Mouse (Mus musculus): ENCODE data around the gene Jak1. TPM values are rescaled to one million over a fixed set of nuclear protein-coding genes. Genes with fewer than 3 reads are reported as not detected.

Gene Jak1
- polyA plus RNA-seq, 1 experiment from 2014 or later = 61.7 TPM

DNA sequence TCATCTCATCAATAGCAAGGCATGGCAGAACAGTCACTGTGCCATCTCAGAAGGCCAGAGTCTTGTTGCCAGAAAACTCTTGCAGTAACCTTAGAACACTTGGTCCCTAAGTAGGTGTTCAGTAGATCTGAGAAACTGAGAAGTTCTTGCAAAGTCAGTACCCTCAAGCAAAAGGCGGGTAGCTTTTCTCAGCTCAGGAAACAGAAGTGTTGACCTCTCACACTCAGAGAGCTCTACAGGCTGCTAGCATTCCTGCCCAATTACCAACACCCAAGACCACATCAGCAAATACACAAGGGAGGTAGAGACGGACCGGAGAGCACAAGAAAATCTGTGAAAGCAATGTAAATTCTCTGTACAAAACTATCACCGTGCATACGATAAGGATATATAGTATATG lies 39.1 kb downstream of the Jak1 start:
- Histone ChIP-seq H3K4me2 (replicated peaks) (no peak overlapping the region), H3K27ac (no peak overlapping the region)

DNA sequence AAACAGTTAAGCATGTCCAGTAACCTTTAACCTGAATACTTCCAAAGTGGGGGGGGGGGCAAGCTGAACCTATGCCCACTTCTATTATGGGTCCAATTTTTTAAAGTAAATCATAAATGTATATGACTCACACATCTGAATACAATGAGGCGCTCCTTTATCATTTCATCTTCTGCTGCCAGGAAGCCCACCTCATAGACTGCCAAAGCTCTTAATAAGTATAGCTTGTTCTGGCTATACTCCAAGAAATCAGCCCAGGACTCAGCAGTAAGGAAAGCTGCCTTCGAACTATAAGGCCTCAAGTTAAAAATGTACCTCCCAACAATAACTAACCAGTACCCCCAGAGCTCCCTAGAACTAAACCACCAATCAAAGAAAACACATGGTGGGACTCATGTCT lies 44.1 kb downstream of the Jak1 start:
- no peak overlapping the region for H3K27ac ChIP-seq
- no peak overlapping the region for H3K4me2 ChIP-seq (replicated peaks)
- H3K4me3 ChIP-seq = no peak overlapping the region
- no peaks in the 10 kb centered on the region for H3K4me1 ChIP-seq
- no peaks in the 10 kb centered on the region for H3K36me3 ChIP-seq
- H3K27me3 ChIP-seq = no peaks in the 10 kb centered on the region
- H3K9me3 ChIP-seq (replicated peaks) = no peaks in the 10 kb centered on the region
- no peak for ATAC-seq (ENCODE audit: low FRiP score)
- 75% methylated on average over 2 of the region's 2 CpGs for WGBS
- no peak overlapping the region for H3K9ac ChIP-seq

More for the DNA sequence above, 39.1 kb downstream of the Jak1 start:
- no peak overlapping the region for H3K9ac ChIP-seq
- no peaks in the 10 kb centered on the region for H3K4me1 ChIP-seq
- H3K27me3 ChIP-seq = no peaks in the 10 kb centered on the region
- 89% methylated on average over 5 of the region's 5 CpGs for WGBS
- ATAC-seq (ENCODE audit: low FRiP score) = no peak
- no peaks in the 10 kb centered on the region for H3K9me3 ChIP-seq (replicated peaks)
- H3K4me3 ChIP-seq = no peak overlapping the region
- no peaks in the 10 kb centered on the region for H3K36me3 ChIP-seq

DNA sequence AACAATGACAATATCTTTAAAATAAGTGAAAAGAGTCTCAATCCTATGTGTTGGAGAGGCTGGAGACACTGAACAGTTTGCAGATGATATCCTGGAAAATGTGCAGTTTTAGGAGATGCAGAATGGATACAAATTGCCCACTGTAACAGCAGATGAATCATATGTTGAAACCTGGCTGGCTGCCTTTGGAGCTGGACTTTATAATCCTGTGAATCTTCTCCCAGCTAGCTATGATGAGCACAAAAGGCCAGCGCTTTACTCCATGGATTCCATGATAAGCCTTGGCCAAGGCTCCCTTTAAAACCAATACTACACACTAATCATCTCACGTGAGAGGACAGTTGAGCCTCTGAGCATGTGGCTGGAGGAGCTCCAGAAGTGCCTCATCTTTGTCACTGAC lies 45.2 kb downstream of the Jak1 start:
- no peaks in the 10 kb centered on the region for H3K36me3 ChIP-seq
- no peak overlapping the region for H3K9ac ChIP-seq
- no peaks in the 10 kb centered on the region for H3K9me3 ChIP-seq (replicated peaks)
- WGBS = 94% methylated on average over 2 of the region's 2 CpGs
- no peak overlapping the region for H3K4me2 ChIP-seq (replicated peaks)
- H3K4me1 ChIP-seq = no peaks in the 10 kb centered on the region
- H3K27ac ChIP-seq = no peak overlapping the region
- H3K4me3 ChIP-seq = no peak overlapping the region
- H3K27me3 ChIP-seq = no peaks in the 10 kb centered on the region
- no peak for ATAC-seq (ENCODE audit: low FRiP score)

DNA sequence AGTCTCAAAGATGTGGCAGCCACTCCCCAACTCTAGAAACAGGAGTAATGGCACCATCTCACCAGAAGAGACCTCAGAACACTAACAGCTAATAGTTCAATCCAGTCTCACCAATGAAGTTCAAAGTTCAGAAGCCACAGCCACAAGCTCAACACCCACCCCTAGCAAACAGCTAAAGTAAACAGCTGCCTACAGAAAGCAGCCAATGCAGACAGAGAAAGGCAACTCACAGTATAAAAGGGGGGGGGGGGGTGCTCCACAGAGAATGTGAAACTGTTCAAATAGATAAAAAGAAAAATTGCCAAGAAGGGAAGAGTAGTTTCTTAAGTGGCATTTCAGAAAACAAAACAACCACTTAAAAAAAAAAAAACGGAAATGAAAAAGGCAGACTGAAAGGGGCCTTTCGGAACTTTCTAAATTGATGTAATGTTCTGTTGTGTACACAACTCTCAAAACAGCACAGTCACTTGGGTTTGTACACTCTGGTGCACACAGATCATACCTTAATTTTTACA lies 48.0 kb downstream of the Jak1 start:
- 83% methylated on average over 2 of the region's 2 CpGs for WGBS

DNA sequence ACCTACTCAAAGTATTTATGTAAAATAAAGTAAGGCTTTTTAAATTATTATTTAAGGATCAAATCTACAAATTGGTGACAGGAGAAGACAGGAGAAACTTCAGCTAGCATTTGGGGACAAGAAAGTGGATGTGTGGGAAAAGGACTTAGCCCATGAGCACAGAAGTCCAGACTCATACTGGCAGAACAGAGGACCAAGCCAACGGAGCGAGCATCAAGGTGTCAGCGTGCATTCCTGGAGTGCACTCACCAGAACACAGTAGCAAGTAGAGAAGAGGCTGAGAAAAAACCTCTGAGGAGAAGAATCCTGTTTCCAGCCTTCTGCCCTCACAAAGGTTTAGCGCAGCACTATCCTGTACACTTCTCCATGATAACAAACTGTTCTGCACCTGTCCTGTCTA lies 48.8 kb downstream of the Jak1 start:
- 83% methylated on average over 4 of the region's 4 CpGs for WGBS
- ATAC-seq (ENCODE audit: low FRiP score) = no peak
- Histone ChIP-seq H3K27me3 (no peaks in the 10 kb centered on the region), H3K4me2 (replicated peaks) (no peak overlapping the region), H3K27ac (no peak overlapping the region), H3K9ac (no peak overlapping the region), H3K36me3 (no peaks in the 10 kb centered on the region), H3K4me3 (no peak overlapping the region), H3K9me3 (replicated peaks) (no peaks in the 10 kb centered on the region), H3K4me1 (no peaks in the 10 kb centered on the region)

More for the DNA sequence above, 48.0 kb downstream of the Jak1 start:
- Histone ChIP-seq H3K27me3 (no peaks in the 10 kb centered on the region), H3K4me1 (no peaks in the 10 kb centered on the region), H3K4me2 (replicated peaks) (no peak overlapping the region), H3K36me3 (no peaks in the 10 kb centered on the region), H3K27ac (no peak overlapping the region), H3K9me3 (replicated peaks) (no peaks in the 10 kb centered on the region), H3K9ac (no peak overlapping the region), H3K4me3 (no peak overlapping the region)
- ATAC-seq (ENCODE audit: low FRiP score) = no peak

DNA sequence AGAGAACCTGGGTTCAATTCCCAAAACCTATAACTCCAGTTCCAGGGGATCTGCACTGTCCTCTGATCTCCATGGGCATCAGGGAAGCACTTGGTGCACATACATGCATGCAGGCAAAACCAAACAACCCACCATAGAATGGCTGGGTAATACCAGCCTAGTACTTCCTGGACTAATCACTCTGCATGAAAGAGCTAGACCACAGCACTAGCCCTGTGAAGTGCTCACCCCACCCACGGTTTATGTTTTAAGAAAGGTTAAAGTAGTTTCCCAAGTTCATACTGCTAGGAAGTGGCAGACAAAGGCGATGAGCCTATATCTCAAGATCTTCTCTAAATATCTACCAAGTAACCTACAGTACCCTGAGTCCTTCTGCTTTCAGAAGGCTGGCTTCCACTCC lies 51.6 kb downstream of the Jak1 start:
- Histone ChIP-seq H3K4me2 (replicated peaks) (no peak overlapping the region), H3K27ac (no peak overlapping the region), H3K36me3 (no peaks in the 10 kb centered on the region), H3K9ac (no peak overlapping the region), H3K27me3 (no peaks in the 10 kb centered on the region), H3K4me3 (no peak overlapping the region), H3K9me3 (replicated peaks) (no peaks in the 10 kb centered on the region), H3K4me1 (no peaks in the 10 kb centered on the region)
- WGBS = 96% methylated on average over 2 of the region's 2 CpGs
- no peak for ATAC-seq (ENCODE audit: low FRiP score)

DNA sequence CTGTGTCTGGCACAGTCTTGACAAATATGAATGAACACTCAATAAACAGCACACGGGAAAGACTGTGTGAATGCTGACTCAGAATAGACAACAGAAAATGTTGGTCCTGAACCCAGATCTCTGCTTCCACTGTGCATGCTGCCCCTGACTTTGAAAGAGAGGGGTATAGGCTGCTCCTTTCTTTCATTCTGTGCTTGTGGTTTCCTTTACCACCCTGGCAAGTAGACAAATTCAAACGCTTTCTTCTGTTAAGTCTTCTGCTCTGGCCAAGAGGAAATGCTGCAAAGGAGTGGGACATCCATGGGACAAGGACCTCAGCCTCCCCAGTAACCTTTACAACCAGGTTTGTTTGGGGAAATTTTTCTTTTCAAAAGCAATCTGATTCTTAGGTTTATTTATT lies 57.6 kb downstream of the Jak1 start:
- no peak for ATAC-seq (ENCODE audit: low FRiP score)
- H3K4me1 ChIP-seq = no peaks in the 10 kb centered on the region
- no peak overlapping the region for H3K4me3 ChIP-seq
- no peak overlapping the region for H3K4me2 ChIP-seq (replicated peaks)
- H3K9ac ChIP-seq = no peak overlapping the region
- WGBS = 80% methylated on average over 2 of the region's 2 CpGs
- no peaks in the 10 kb centered on the region for H3K27me3 ChIP-seq
- H3K36me3 ChIP-seq = no peaks in the 10 kb centered on the region
- H3K9me3 ChIP-seq (replicated peaks) = no peaks in the 10 kb centered on the region
- no peak overlapping the region for H3K27ac ChIP-seq

DNA sequence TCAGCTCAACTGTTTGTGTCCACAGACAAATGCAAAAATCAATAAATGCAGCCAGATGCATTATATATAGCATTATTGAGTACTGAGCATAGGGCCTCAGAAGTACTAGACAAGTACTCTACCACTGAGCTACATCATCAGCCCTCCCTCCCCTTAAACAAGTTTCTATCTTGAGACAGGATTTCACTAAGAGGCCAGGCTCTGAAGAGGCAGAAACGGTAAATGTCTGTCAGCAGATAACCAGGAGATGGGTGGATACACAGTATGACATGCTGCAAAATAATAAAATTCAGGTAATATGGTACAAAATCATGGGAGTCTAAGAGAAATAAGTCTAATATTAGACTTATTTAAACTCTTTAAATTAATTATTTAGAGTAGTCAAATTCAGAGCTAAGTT lies 61.6 kb downstream of the Jak1 start:
- ATAC-seq (ENCODE audit: low FRiP score) = no peak
- Histone ChIP-seq H3K4me2 (replicated peaks) (no peak overlapping the region), H3K27ac (no peak overlapping the region), H3K4me1 (no peaks in the 10 kb centered on the region), H3K4me3 (no peak overlapping the region), H3K27me3 (no peaks in the 10 kb centered on the region), H3K9ac (no peak overlapping the region), H3K9me3 (replicated peaks) (no peaks in the 10 kb centered on the region), H3K36me3 (no peaks in the 10 kb centered on the region)
- 87% methylated on average over 1 of the region's 1 CpGs for WGBS

DNA sequence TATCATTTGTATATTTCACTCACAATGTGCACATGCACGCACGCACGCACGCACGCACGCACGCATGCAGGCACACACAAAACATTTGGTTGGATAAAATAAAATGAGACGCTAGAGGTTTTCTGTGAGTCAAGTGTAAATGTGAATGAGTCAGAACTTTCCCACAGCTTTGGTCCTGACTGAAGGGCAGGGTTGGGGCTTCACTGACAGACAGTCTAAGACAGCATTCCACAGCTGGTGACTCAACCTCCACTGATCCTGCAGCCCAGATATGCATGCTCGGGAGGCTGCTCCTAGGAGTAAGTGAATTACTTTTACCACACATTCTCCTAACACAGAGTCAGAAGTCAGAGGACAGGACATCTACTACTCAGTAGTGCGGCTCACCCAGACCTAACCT lies 62.5 kb downstream of the Jak1 start:
- ATAC-seq (ENCODE audit: low FRiP score) = no peak
- Histone ChIP-seq H3K27ac (no peak overlapping the region), H3K4me1 (no peaks in the 10 kb centered on the region), H3K27me3 (no peaks in the 10 kb centered on the region), H3K4me2 (replicated peaks) (no peak overlapping the region), H3K36me3 (no peaks in the 10 kb centered on the region), H3K4me3 (no peak overlapping the region), H3K9ac (no peak overlapping the region), H3K9me3 (replicated peaks) (no peaks in the 10 kb centered on the region)
- WGBS = 92% methylated on average over 10 of the region's 10 CpGs

DNA sequence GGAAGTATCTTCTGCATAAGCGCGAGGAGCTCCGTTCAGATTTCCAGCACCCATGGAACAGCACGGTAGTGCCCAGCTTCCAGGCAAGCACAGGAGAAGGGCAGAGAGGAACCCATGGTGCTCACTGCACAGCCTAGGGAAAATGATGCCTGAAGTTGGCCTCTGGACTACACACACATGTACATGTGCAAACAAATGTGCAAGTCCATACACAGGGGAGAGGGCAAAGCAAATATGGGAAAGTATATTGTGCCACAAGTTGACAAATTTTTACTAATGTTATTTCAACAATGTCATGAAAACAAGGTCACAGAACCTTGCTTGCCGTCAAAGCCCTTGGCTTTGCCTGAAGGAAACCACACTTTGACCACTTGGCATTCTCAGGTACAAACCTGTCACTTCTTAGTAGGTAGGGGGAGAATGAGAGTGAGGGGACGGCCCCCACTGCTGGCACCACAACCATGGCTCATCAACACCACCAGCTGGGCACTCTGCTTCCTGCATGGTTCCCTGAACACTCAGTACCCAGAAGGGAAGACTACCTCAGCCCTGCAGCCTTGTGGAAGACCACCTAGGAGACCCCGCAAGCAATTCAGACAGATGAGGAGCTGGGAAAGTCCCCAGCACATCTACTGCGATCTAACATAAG lies 65.5 kb downstream of the Jak1 start:
- H3K9ac ChIP-seq = no peak overlapping the region
- WGBS = 91% methylated on average over 8 of the region's 8 CpGs
- H3K27ac ChIP-seq = no peak overlapping the region
- H3K9me3 ChIP-seq (replicated peaks) = no peaks in the 10 kb centered on the region
- no peaks in the 10 kb centered on the region for H3K4me1 ChIP-seq
- no peaks in the 10 kb centered on the region for H3K36me3 ChIP-seq
- H3K4me2 ChIP-seq (replicated peaks) = no peak overlapping the region
- H3K27me3 ChIP-seq = no peaks in the 10 kb centered on the region
- no peak overlapping the region for H3K4me3 ChIP-seq
- no peak for ATAC-seq (ENCODE audit: low FRiP score)

DNA sequence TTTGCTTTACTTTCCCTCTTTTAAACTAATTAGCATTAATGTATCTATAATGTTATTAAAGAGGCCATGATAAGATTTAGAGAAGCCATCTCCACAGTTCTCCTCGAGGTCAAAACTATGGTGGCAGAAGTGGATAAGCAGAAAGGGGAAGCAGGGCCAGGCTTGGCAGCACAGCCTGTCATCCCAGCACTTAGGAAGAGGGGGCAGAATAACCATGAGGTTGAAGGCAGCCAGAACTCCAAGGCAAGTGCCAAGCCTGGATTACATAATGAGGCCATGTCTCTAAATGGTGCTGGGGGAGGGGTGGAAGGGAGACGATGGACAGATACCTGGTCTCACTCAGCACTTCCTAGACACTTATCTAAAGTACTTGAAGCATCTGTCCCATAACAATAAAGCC lies 66.7 kb downstream of the Jak1 start:
- H3K4me2 ChIP-seq (replicated peaks) = no peak overlapping the region
- no peaks in the 10 kb centered on the region for H3K9me3 ChIP-seq (replicated peaks)
- H3K27ac ChIP-seq = no peak overlapping the region
- no peak overlapping the region for H3K4me3 ChIP-seq
- no peaks in the 10 kb centered on the region for H3K27me3 ChIP-seq
- no peaks in the 10 kb centered on the region for H3K36me3 ChIP-seq
- WGBS = 68% methylated on average over 2 of the region's 2 CpGs
- H3K4me1 ChIP-seq = no peaks in the 10 kb centered on the region
- ATAC-seq (ENCODE audit: low FRiP score) = no peak
- no peak overlapping the region for H3K9ac ChIP-seq

DNA sequence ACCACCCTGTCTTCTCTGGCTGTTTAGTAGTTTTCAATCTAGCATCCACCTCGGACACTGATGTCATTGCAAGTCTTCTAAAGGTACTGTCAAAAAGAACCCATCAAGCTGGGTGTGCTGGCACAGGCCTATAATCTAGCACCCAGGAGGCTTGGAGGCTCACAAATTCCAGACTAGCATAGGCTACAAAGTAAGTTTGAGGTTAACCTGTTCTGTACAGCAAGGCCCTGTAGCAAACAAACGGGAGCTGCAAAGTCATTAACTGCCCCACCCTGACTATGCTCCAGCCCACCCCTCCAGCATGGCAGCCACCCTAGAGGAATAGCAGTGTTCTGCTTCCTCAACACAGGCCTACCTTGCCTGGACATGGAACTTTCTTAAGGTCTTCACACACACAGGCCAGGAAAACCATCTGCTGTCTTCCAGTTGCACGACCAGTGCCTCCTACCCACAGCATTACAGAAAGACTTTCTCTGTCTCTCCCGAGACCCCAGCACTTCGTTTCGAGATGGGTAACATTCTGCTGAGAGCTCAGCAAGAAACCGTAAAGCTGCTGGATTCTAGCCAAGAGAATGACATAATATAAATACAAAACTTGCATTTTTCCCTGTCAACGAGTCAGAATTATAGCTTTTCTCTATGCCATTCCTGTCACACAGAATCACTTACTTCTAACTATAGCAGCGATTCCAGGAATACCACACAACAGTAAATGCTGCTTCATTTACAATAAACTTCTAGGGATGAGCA lies 67.5 kb downstream of the Jak1 start:
- H3K4me1 ChIP-seq = no peaks in the 10 kb centered on the region
- H3K9me3 ChIP-seq (replicated peaks) = no peaks in the 10 kb centered on the region
- no peaks in the 10 kb centered on the region for H3K36me3 ChIP-seq
- no peaks in the 10 kb centered on the region for H3K27me3 ChIP-seq
- WGBS = 76% methylated on average over 9 of the region's 9 CpGs
- H3K4me2 ChIP-seq (replicated peaks) = no peak overlapping the region
- no peak for ATAC-seq (ENCODE audit: low FRiP score)
- H3K4me3 ChIP-seq = no peak overlapping the region
- no peak overlapping the region for H3K27ac ChIP-seq
- no peak overlapping the region for H3K9ac ChIP-seq

DNA sequence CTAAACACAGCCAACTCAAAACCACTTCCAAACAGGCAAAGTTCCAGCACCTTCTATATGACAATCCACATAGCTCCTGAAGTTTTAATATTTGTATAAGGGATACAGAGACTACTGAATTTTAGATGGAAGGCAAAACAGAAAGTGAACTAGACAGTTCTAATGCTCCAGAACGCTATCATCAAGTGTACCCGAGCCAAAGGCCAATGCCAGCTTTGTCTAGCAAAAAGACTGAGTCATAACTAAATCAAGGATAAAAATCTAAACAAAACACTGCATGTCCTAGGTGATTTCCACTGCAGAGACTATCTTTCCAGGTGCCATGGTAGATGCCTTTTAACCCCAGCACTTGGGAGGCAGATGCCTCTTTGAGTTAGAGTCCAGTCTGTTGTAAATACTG lies 68.7 kb downstream of the Jak1 start:
- Histone ChIP-seq H3K4me1 (no peaks in the 10 kb centered on the region), H3K9me3 (replicated peaks) (no peaks in the 10 kb centered on the region), H3K4me3 (no peak overlapping the region), H3K27ac (no peak overlapping the region), H3K4me2 (replicated peaks) (no peak overlapping the region), H3K27me3 (no peaks in the 10 kb centered on the region), H3K36me3 (no peaks in the 10 kb centered on the region), H3K9ac (no peak overlapping the region)
- no peak for ATAC-seq (ENCODE audit: low FRiP score)
- 88% methylated on average over 2 of the region's 2 CpGs for WGBS

Measured in hindbrain, embryonic 12.5 days (tissue).